Mouse (Mus musculus) MEL (cell line): ENCODE data around the gene Gclm. TPM values are rescaled to one million over a fixed set of nuclear protein-coding genes. Genes with fewer than 3 reads are reported as not detected.
A peak's percentile ranks its signal among the peaks of the same experiment; 100 is the strongest.

Experiments
- DNase-seq: peaks from one replicate; pipeline ENCODE4 v3.0.0; 2011; ENCODE audit warnings: low read depth, low spot score
- H3K27ac ChIP-seq: 2 replicates; pipeline ENCODE4 v1.5.1; 2012; ENCODE audit warnings: low read depth, mild to moderate bottlenecking, control low read depth, low read length, moderate library complexity; ENCODE audit not compliant: control insufficient read depth
- H3K27me3 ChIP-seq, 2 experiments: fragments of 150-350 bp in 1 of 2; sonication (generic) in 1 of 2; 2 replicates each; pipeline ENCODE4 v1.6.1; 2012; ENCODE audit warnings: low read length in 2 of 2, mild to moderate bottlenecking in 2 of 2, improper control_type of control experiment in 1 of 2, moderate library complexity in 1 of 2; ENCODE audit not compliant: insufficient read depth in 2 of 2, control insufficient read depth in 1 of 2
- H3K36me3 ChIP-seq, 2 experiments: 2 replicates each; pipeline ENCODE4 v1.6.1; 2012 to 2014; ENCODE audit warnings: low read length in 2 of 2, improper control_type of control experiment in 1 of 2, inconsistent platforms in 1 of 2, mild to moderate bottlenecking in 1 of 2; ENCODE audit not compliant: insufficient read depth in 2 of 2, control insufficient read depth in 1 of 2
- H3K4me1 ChIP-seq, 2 experiments: fragments of 150-350 bp in 1 of 2; sonication (generic) in 1 of 2; 2 replicates each; pipeline ENCODE4 v1.6.1; 2012; ENCODE audit warnings: low read length in 2 of 2, improper control_type of control experiment in 1 of 2, mild to moderate bottlenecking in 1 of 2; ENCODE audit not compliant: insufficient read depth in 2 of 2, control insufficient read depth in 1 of 2
- H3K4me3 ChIP-seq, 2 experiments: fragments of 150-350 bp in 1 of 2; sonication (generic) in 1 of 2; 2 replicates each; pipeline ENCODE4 v1.5.1; 2012; ENCODE audit warnings: low read depth in 2 of 2, low read length in 2 of 2, mild to moderate bottlenecking in 2 of 2, moderate library complexity in 2 of 2, control low read depth in 1 of 2, improper control_type of control experiment in 1 of 2; ENCODE audit not compliant: control insufficient read depth in 1 of 2, insufficient read depth in 1 of 2
- H3K79me2 ChIP-seq: 2 replicates; pipeline ENCODE4 v1.6.1; 2012; ENCODE audit warnings: mild to moderate bottlenecking, low read length, moderate library complexity; ENCODE audit not compliant: control insufficient read depth, poor library complexity, insufficient read depth
- H3K9ac ChIP-seq: 2 replicates; pipeline ENCODE4 v1.6.1; 2012; ENCODE audit warnings: low read depth, mild to moderate bottlenecking, control low read depth, low read length, moderate library complexity; ENCODE audit not compliant: control insufficient read depth, poor library complexity, severe bottlenecking
- H3K9me3 ChIP-seq: fragments of 150-350 bp; sonication (generic); replicated peaks from 2 replicates; pipeline ENCODE4 v1.6.1; 2012; ENCODE audit warnings: mild to moderate bottlenecking, low read length, improper control_type of control experiment, moderate library complexity; ENCODE audit not compliant: insufficient read depth
- CHD1 ChIP-seq: IDR thresholded peaks from 2 replicates; pipeline ENCODE4 v1.6.1; 2012; ENCODE audit warnings: low read depth, mild to moderate bottlenecking, inconsistent platforms, low read length, improper control_type of control experiment
- ETS1 ChIP-seq: IDR thresholded peaks from 2 replicates; pipeline ENCODE4 v1.6.1; 2012; ENCODE audit warnings: low read depth, mild to moderate bottlenecking, inconsistent platforms, low read length, improper control_type of control experiment, moderate library complexity
- GABPA ChIP-seq: IDR thresholded peaks from 2 replicates; pipeline ENCODE4 v1.6.1; 2012; ENCODE audit warnings: low read depth, mild to moderate bottlenecking, inconsistent platforms, low read length, improper control_type of control experiment, moderate library complexity
- KAT2A ChIP-seq: conservative IDR thresholded peaks from 2 replicates; pipeline ENCODE4 v1.6.1; 2012; ENCODE audit warnings: low read depth, low read length, improper control_type of control experiment, inconsistent platforms
- MAFK ChIP-seq: IDR thresholded peaks from 2 replicates; pipeline ENCODE4 v1.6.1; 2011; ENCODE audit warnings: low read depth, mild to moderate bottlenecking, low read length, improper control_type of control experiment, borderline replicate concordance
- MYB ChIP-seq: IDR thresholded peaks from 2 replicates; pipeline ENCODE4 v1.6.1; 2011; ENCODE audit warnings: mild to moderate bottlenecking, low read depth, low read length, improper control_type of control experiment
- MYC ChIP-seq: IDR thresholded peaks from 2 replicates; pipeline ENCODE4 v1.6.1; 2011; ENCODE audit warnings: low read depth, mild to moderate bottlenecking, low read length, improper control_type of control experiment, moderate library complexity
- POLR2A ChIP-seq, 2 experiments: IDR thresholded peaks; 2 replicates each; pipeline ENCODE4 v1.6.1; 2011 to 2012; ENCODE audit warnings: low read length in 2 of 2, mild to moderate bottlenecking in 2 of 2, control low read depth in 1 of 2, improper control_type of control experiment in 1 of 2, low read depth in 1 of 2, moderate library complexity in 1 of 2; ENCODE audit not compliant: control insufficient read depth in 1 of 2, insufficient read depth in 1 of 2, poor library complexity in 1 of 2
- POLR2AphosphoS2 ChIP-seq: IDR thresholded peaks from 2 replicates; pipeline ENCODE4 v1.6.1; 2011; ENCODE audit warnings: low read length, improper control_type of control experiment
- RCOR1 ChIP-seq: IDR thresholded peaks from 2 replicates; pipeline ENCODE4 v1.6.1; 2012; ENCODE audit warnings: low read depth, mild to moderate bottlenecking, inconsistent platforms, low read length, improper control_type of control experiment
- SIN3A ChIP-seq: IDR thresholded peaks from 2 replicates; pipeline ENCODE4 v1.6.1; 2012; ENCODE audit warnings: low read length, improper control_type of control experiment, inconsistent platforms
- TAL1 ChIP-seq: IDR thresholded peaks from 2 replicates; pipeline ENCODE4 v1.6.1; 2012; ENCODE audit warnings: mild to moderate bottlenecking, inconsistent platforms, low read length, moderate library complexity, mixed read lengths
- UBTF ChIP-seq: IDR thresholded peaks from 2 replicates; pipeline ENCODE4 v1.6.1; 2012; ENCODE audit warnings: low read depth, mild to moderate bottlenecking, inconsistent platforms, low read length, improper control_type of control experiment, moderate library complexity, borderline replicate concordance; ENCODE audit not compliant: insufficient read depth
- USF1 ChIP-seq: IDR thresholded peaks from 2 replicates; pipeline ENCODE4 v1.6.1; 2014; ENCODE audit warnings: low read depth, mild to moderate bottlenecking, inconsistent platforms, low read length, improper control_type of control experiment, moderate library complexity
- ZMIZ1 ChIP-seq: IDR thresholded peaks from 2 replicates; pipeline ENCODE4 v1.6.1; 2012; ENCODE audit warnings: low read depth, mild to moderate bottlenecking, inconsistent platforms, low read length, improper control_type of control experiment, moderate library complexity
- ZNF384 ChIP-seq: IDR thresholded peaks from 2 replicates; pipeline ENCODE4 v1.6.1; 2012; ENCODE audit warnings: low read depth, mild to moderate bottlenecking, inconsistent platforms, low read length, improper control_type of control experiment
- polyA plus RNA-seq, 2 experiments: library from polyadenylated mRNA; stranded (reverse) in 1 of 2; unstranded in 1 of 2; fragments of >175 nt in 1 of 2; fragments of >200 nt in 1 of 2; gene quantifications; 2 replicates each; pipeline versions ENCODE4 v1.2.1 to v1.2.4; 2012; ENCODE audit warnings: low replicate concordance in 2 of 2, low read depth in 1 of 2; ENCODE audit not compliant: insufficient read length in 2 of 2, insufficient read depth in 1 of 2, missing spikeins in 1 of 2
- total RNA-seq: library from RNA; depleted of rRNA; stranded (reverse); fragments of 300-350 nt; gene quantifications from 2 replicates; pipeline ENCODE4 v1.2.3, GENCODE M21; 2012

Gclm gene
- total and polyA plus RNA-seq, 3 experiments: 123 to 334 (median 174) TPM

DNA sequence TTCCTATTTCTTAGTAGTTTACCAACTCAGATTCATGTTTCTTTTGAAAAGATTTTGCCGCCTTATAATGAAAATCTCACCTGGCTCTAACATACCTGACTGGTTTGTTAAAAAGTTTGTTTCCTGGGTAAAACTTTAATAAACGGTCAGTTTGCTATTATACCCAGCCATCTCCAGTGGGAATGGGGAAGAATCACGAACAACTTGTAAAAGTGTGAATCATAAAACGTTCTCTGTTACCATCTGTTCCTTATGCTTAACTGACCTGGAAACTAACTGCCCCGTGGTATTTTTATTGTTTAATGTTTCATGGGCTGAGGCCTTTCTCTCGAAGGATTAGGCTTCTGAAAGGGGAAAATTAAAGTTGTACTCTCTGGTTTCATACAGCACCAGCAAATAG, 598 bp upstream of the Gclm start:
- Histone ChIP-seq H3K9ac (peak overlapping the region; percentile 78), H3K4me1 (peaks cover 9 to 15% of the 10 kb centered on the region in 2 experiments), H3K27ac (peak overlapping the region; percentile 71), H3K36me3 (peaks cover 6 to 29% of the 10 kb centered on the region in 2 experiments), H3K9me3 (no peaks in the 10 kb centered on the region), H3K27me3 (no peaks in the 10 kb centered on the region), H3K4me3 (peak overlapping the region; percentile 27 to 29), H3K79me2 (peaks cover 36% of the 10 kb centered on the region)
- no peak for DNase-seq
- TF ChIP-seq ZNF384 (0 out of 2 replicates have a peak, but pooled peaks have one; percentile 16), CHD1 (peak; percentile 94; the same call in 1 of the 2 replicates), ZMIZ1 (peak; percentile 33; the same call in 1 of the 2 replicates), MYB (no peak), GABPA (no peak)

DNA sequence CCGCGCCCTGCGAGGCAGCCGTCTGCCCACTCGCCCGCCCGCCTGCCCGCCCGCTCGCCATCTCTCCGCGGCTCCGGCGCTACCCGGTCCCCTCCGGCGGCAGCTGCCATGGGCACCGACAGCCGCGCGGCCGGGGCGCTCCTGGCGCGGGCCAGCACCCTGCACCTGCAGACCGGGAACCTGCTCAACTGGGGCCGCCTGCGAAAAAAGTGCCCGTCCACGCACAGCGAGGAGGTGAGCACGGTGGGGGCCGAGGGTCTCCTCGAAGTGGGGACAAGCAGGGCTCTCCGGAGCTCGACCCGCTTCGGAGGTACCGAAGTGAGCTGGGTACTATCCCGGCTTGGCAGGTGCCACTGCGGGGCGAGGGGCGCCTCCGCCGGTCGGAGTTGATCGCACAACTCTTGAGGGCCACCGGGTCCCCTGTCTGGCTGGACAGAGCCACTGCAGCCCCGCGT, 548 bp downstream of the Gclm start:
- TF ChIP-seq UBTF: 0 out of 2 replicates have a peak, but pooled peaks have one; percentile 79
- TF ChIP-seq POLR2AphosphoS2: no peak
- no peak for TF ChIP-seq USF1
- no peak for TF ChIP-seq SIN3A
- TF ChIP-seq MAFK: no peak
- TF ChIP-seq ETS1: no peak
- peak; percentile 8 to 71; a peak in 2 of 4 replicates for TF ChIP-seq POLR2A (IDR thresholded peaks at IDR 0.05; ENCODE audit: control insufficient read depth in 1 of 2, insufficient read depth in 1 of 2, low read depth in 1 of 2, low read length in 2 of 2, poor library complexity in 1 of 2)
- no peak for TF ChIP-seq MYC
- TF ChIP-seq CHD1: no peak
- TF ChIP-seq TAL1: no peak
- no peak; the same call in 1 of the 2 replicates for TF ChIP-seq KAT2A
- no peak for TF ChIP-seq RCOR1
- Histone ChIP-seq H3K36me3 (peaks cover 6 to 37% of the 10 kb centered on the region in 2 experiments), H3K9ac (peak overlapping the region; percentile 89), H3K27me3 (no peaks in the 10 kb centered on the region), H3K4me3 (peak overlapping the region; percentile 79 to 99), H3K27ac (peak overlapping the region; percentile 70), H3K9me3 (no peaks in the 10 kb centered on the region), H3K4me1 (peaks cover 12 to 25% of the 10 kb centered on the region in 2 experiments), H3K79me2 (peaks cover 48% of the 10 kb centered on the region)
- peak; percentile 49 for DNase-seq
